Mouse (Mus musculus) large intestine, adult 2 months (tissue): ENCODE data around the gene Ddc. TPM values are rescaled to one million over a fixed set of nuclear protein-coding genes. Genes with fewer than 3 reads are reported as not detected.

Experiments used
- DNase-seq: peaks from one replicate; pipeline ENCODE4 v3.0.0-alpha.2; 2012; ENCODE audit warnings: low read depth, low spot score
- whole genome bisulfite sequencing: fragments of 180-500 bp; shearing (Covaris S2); methylation state at CpG from one replicate; pipeline ENCODE4 v1.1.7; 2018; 5-methylcytosine and 5-hydroxymethylcytosine counted together
- polyA plus RNA-seq: library from polyadenylated mRNA; depleted of rRNA; stranded (reverse); fragments of >200 nt; gene quantifications from 2 replicates; pipeline ENCODE4 v1.2.3, GENCODE M21; 2012

The Ddc gene
- polyA plus RNA-seq, 1 experiment, result 25.5 TPM

DNA sequence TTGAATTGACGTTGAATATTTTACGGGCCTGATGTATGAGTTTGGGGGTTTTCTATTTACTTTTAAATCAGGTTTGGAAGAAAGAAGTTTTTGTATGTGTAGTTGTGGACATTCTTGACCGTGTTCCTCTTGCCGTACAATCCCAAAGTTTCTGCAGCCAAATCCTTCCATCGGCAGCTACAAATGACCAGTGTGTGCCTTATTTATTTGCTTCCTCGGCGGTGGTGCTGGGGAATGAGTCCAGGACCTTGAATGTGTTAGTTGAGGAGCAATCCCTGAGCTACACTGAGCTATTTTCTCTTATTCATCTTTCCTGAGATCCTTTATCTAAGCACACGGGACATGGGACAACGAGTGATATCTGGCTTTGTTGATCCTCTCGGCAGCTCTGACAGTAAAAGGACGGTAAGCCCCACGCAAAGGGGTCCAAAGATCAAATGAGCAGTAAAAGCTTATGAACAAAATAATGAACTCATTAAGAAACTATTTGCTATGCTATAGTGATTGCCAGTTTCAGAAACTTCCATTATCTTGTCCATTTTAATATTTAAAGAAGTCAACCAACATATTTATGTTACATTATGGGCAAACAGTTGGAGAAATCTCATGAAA, 67.0 kb downstream of the Ddc start:
- 50% methylated on average over 12 of the region's 12 CpGs for WGBS
- DNase-seq, result no peak

DNA sequence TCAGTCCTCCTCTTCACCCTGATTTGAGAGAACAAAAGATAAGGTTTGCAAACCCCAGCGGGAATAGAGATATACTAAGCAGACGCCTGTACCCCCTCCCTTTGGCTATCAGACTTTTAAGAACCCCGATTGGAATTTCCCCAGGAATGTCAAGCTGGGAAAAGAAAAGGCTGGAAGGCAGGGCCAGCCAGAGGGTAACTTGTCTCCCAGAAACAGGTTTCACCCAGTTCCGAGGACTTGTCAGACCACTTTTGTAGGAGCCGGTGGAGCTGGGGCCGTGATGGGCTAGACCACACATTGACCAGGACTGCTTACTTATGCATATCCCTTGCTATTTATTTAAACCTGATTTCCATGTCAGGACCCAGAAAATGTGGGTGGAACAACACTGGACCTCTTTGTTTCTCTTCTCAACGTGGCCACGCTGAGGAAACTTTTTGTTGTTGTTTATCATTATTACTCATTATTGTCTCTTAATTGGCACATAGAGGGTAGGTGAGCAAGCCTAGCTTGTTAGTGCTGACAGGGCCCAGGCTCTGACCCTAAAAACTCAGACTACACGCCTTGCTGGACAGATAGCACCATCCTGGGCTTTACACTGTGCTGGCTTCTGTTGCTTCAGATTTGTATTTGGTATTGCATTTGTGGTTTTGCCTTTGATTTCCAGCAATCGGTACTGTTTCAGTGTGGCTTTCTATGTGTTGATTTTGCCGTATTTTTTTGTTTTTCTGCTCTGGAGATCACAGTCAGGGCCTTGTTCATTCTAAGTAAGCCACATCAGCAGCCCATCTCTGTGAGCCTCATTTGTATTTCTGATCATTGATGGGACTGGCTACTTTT, 68.6 kb downstream of the Ddc start:
- 67% methylated on average over 11 of the region's 11 CpGs for WGBS
- DNase-seq, result no peak

DNA sequence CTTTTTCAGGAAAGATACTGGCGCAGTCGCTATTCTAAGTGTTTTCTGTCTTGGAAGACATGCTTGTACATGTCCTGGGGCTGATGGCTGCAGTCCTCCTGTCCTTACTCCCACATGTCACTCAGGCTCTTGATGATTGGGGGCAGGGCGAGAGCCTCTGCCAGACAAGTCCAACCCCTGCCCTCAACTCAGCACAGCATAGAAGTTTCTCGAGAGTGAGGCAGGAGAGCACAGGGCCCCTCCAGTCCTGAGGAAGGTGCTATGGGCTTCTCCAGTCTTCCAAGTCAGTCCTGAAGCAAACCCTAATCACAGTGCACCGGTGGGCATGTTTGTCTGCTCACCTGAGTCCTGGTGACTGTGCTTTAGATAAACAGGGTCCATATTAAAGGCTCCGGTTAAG, 69.2 kb downstream of the Ddc start:
- 77% methylated on average over 6 of the region's 6 CpGs for WGBS
- no peak for DNase-seq

DNA sequence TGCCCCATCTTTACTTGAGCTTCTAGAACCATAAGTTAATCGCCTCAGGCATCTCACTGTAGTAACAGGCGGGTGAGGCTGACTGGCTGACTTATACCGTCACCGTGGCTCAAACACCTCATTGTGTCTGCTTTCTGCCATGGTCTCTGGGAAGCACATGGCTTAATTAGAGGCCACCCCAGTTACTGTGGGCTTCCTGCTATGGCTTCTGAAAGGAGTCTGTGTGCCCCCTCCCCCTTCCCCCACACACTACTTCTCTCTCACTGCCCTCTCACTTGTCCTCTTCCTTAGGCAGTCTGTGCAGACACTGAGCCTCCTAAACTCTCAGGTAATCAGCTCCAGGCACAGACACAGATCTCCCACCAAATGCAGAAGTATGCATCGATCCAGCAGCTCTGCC, 69.7 kb downstream of the Ddc start:
- 82% methylated on average over 5 of the region's 5 CpGs for WGBS
- no peak for DNase-seq

DNA sequence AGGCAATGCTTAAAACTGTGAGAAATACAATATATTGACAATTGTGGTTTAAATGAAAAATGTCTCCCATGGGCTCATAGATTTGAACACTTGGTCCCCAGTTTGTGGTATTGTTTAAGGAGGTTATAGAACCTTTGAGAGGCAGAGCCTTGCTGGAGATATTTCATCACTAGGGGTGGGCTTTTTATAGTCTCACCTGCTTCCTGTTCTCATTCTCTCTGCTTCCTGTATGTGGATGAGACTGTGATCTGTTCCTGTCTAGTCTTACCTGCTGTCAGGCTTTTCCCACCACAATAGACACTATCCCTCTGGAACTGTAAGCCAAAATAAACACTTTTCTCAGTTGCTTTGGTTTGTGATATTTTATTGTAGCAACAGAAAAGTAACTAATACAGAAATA, 71.5 kb downstream of the Ddc start:
- DNase-seq, result no peak

DNA sequence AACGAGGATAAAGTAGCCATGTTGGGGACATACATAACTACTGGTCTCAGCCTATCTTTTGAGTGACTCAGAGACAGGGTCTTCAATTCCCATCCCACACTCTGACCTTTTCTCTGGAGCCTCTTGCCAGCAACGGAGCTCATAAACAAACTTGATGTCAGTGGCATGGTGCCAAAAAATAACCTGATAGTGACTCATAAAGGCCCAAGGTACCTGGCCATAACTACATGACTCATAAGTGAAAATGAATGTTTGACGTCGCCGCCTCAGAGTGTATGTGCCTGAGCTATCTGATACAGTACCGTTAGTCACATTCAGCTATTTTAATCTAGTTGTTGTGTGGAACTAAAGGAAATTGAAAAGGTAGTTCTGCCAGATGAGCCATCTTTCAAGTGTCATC, 72.3 kb downstream of the Ddc start:
- 37% methylated on average over 6 of the region's 6 CpGs for WGBS
- DNase-seq, result no peak

DNA sequence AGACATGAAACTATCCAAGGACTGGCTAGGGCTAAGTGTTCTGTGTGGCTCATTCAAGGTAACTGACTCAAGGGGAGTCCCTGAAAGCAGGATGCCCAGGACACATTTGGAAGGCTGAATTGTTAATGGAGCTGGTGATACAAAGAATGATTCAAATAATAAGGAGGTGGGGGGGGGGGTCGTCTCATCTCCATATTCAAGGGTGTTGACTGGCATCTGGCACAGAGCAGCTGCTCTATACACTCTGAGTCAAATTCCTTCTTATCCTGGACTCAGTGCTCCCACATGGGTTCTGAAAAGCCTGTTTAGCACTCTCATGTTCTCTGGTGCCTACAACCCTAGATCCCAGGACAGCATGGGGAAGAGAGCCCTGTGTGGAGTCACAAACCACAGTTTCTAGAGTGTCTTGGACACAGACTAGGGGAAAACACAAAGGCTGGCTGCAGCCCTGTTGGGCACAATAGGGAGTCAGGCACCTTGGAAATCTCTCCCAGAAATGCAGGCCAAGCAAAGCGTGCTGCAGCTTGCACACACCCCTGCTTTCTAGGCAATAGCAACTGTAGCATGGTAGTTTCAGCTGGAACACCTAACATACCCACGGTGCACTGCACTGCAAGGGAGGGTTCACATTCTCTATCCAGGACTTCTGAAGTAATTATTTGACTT, 72.8 kb downstream of the Ddc start:
- DNase-seq, result no peak
- 57% methylated on average over 3 of the region's 3 CpGs for WGBS

DNA sequence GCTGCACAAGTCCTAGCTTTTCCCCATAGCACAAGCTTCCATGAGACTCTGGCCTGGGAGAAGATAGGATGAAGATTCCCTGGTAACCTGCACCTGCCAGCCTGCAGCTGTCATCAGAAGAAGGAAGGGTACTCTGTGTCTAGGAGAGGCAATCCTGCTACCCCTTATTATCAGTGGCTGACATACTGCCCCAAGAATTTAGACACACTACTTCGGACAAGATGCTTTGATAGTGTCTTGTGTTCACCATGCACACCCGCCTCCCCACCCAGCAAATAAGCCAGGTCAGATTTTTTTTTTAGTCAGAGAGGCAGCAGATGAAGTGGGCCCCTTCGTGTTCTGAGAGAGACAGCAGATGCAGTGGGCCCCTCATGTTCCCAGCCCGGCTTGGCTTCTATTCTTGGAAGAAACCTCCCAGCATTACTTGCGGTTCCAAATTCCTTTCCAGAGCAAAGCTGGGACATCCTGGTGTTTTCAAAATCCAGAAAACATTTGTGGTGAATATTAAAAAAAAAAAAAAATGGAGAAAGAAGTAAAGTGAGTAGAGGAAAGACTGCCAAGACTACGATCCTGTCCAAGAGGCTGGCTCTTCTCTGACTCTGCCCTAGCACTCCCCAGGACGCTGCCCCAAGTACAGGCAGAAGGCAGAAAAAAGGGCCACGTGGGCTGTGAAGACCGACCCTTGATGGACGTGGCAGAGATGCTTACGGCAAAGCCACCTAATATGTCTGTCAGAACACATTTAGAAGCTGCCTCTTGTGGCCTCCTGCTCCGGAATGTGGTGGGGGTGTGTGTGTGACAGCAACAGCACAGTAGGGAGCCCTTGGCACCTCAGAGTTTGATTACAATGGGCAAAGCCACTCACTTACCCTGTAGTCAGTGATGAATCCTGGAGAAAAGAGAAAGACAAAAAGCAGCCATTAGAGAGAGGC, 73.7 kb downstream of the Ddc start:
- WGBS, result 73% methylated on average over 12 of the region's 12 CpGs

DNA sequence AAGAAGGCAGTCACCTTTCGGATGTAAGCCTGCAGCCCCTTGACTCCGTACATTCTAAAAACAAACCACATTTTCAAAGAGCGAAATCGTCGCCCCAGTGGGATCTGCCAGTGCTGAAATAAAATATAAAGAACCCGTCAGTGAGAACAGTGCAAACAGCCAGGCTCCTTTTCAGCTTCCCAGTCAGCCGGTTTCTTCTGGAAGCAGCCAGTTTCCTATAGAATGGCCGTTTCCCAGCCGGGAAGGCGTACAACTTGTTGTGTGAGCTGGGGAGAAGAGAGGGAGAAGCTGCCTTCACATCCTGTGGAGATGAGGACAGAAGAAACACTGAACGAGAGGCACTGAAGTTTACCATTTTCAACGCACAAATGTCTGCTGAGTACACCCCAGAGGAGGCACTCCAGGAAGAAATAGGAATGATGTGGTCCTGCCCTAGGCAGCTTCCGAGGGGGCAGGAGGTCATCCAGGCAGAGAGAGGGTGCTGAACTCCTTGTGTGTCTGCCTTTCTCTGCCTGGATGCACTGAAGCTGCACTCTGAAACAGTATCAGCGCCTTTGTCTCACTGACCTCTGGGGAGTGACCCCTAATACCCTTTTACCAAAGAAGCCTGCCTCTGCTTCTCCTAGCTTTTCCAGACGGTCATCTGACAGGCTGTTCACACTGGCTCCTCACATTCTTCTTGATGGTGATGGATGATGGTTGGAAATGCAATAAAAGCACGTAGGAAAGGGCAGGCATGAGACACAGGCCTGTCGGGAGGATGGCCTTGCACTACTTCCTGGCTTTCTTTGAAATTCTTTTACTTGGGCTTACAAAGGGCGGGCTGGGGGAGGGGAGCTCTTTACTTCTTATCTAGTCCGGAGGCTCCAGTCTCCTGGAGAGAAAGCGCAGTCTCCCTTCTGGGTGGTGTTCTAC, 75.5 kb downstream of the Ddc start:
- no peak for DNase-seq
- 76% methylated on average over 20 of the region's 20 CpGs for WGBS

More for the DNA sequence above, 73.7 kb downstream of the Ddc start:
- DNase-seq, result no peak

DNA sequence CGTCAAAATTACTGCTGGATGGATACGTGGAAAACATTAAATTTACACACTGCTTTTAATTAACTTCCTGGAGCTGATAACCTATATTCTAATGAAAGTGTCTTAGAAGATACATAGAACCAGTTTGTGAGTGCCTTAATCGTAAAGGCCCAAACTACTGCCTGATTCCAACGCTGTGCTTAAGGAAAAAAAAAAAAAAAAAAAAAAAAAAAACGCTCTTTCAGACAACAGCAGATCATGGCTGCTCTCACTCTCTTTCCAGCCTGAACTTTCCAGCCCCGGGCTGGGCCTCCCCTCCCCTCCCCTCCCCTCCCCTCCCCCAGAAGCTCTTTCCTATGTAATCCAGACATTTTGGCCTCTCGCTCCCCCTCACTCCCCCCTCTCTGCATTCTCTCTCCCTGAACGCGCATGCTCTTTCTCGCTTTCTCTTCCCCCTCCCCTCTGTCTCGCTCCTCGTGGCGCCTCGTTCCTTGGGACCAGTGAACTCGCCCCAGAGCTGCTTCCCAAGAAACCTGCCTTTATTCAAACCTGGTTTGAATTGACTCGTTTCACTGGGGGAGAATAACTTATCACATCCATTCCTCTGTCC, 76.5 kb downstream of the Ddc start:
- no peak for DNase-seq
- WGBS, result 63% methylated on average over 16 of the region's 16 CpGs

DNA sequence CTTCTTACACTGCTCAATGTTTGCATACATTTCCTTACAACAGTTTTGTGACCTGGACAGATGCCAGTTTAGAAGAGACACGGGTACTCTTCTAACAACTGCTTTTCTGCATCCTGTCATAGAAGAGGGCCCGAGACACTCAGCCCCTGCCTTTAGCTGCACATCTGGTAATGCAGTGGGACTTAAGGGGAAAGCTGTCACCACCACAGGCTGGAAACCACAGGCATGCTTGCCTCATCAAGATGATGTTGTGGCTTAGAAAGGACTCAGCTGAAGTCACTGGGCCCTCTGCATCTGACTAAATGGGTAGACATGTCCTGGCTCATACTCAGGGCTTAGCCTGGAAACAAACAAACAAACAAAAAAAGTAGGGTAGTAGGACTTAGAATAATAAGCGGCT, 77.2 kb downstream of the Ddc start:
- DNase-seq, result no peak

DNA sequence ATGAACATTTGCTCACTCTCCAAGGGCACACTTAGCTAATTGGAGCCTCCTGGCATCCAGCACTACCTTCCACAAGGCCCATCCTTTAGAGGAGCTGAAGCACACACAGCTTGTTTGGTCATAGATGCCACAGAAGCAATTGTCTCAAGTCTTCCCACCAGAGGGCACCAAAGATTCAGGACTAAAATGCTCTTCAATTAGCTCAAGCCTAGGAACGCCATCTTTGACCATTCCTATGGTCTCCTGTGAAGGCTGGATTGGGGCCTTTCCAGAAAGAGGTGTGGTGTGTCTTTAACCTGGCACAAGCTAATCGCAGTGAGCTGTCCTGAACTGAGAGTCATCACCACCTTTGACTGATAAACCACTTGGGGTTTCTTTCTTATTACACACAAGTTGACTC, 77.7 kb downstream of the Ddc start:
- 4% methylated on average over 2 of the region's 2 CpGs for WGBS
- DNase-seq, result peak; percentile 86

More for the DNA sequence above, 77.2 kb downstream of the Ddc start:
- WGBS, result 64% methylated on average over 3 of the region's 3 CpGs

DNA sequence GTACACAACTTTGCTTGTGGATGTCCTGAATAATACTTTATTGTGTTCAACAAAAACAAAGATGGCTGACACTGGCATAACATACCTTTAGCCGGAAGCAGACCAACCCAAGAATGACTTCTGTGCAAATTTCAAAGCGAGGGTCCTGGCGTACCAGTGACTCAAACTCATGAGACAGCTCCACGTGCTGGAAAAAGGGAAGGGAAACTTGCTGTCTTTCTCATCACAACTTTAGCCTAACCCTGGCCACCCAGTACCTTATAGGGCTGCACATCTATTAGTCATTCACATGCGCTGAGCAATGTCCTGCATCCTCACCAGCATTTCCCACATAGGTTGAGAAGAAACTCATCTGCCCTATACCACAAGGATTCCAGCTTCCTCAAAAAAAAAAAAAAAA, 78.7 kb downstream of the Ddc start:
- DNase-seq, result no peak
- WGBS, result 94% methylated on average over 5 of the region's 5 CpGs

DNA sequence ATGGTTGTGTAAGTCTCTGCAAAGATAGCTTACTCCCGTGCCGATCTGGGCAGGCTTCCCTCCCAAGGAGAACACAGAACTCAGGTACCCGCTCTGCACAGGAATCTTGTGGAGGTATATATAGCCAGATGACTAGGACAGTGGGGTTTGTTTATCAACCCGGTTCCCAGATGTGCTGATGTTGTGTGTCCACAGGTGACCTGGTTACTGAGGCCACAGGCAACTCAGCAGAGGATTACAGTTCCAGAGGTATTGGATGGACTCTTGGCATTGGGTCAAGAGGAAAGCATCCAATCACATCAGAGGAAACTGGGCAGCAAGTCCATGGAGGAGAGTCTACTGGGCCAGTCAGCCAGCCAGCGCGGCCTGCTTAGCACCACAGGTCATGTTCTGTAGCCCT, 79.1 kb downstream of the Ddc start:
- WGBS, result 88% methylated on average over 6 of the region's 6 CpGs
- DNase-seq, result no peak

DNA sequence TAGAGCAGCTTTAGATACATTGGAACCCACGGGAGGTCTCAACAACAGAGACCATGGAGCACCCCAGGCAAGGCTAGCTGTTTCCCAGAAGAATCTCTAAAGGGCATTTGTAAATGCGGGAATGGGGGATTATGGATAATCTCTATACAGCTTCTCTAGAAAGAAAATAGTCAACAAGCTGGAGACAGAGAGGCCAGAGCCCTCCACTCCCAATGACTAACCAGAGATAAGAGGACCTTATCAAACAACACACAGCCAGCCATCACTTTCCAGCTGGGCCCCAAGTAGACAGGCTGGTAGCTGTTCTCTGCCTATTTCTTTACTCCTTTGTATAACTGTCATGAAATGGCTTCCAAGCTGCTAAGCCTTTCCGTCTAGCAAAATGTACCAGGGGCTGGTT, 82.2 kb downstream of the Ddc start:
- no peak for DNase-seq
- 83% methylated on average over 3 of the region's 3 CpGs for WGBS

DNA sequence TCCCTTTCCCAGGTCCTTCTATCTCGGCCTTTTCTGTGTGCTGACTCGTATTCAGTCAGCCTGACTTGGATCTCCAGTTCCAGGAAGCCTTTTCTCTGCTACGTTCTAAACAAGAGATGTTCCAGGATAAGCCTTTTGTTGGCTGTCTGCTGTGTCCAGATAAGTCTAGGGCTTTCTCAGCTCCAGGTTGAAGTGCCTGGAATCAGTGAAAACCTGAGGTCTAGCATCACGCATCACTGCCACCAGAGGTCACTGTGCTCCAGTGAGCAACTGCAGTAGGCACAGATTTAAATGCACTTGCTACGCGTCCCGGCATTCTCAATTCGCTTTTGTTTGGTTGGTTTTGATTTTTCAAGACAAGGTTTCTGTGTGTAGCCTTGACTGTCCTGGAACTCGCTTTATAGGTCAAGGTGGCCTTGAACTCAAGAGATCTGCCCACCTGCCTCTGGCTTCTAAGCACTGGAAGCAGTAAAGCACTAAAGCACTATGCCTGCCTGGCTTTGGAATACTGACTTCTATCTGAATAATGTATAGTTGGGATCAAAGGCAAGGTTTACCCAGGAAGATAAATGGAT, 86.0 kb downstream of the Ddc start:
- no peak for DNase-seq
- 26% methylated on average over 9 of the region's 9 CpGs for WGBS

DNA sequence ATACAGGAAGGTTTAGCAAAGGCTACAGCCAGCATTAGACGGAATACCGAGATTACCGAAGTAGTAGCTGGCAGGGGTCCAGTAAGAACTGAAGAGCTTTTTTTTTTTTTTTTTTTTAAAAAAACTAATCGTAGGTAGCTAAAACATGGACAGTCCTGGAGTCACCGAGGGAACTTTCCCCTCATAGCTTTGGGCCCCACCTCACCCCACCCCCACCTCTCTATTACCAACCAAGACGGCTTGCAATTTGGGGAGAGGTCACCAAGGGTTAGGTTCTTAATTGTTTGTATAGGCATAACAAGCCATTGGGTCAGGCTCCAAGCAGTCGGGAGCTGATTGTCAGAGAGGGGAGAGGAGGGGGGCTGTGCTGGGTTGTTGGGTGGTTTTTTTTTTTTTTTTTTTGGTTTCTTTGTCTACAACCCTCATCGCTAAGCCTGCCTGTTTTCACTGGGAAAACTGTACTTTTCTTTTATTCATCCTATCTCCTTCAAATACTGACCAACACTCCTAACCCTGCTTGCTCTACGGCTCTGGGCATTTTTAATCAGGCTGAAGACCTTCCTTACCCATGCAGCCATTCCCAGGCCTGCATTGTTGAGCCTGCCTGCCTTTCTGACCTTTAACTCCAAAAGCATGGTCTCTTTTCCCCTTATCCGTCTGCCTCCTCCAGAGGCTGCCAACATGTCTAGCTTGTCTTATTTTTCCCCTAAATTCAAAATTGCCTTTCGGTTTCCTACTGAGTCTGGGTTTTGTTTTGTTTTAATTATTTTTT, 88.4 kb downstream of the Ddc start:
- WGBS, result 19% methylated on average over 11 of the region's 11 CpGs
- DNase-seq, result no peak
